Mouse (Mus musculus) intestine, postnatal 0 days (tissue): ENCODE measurements around the gene Glyr1. TPM values are rescaled to one million over a fixed set of nuclear protein-coding genes. Genes with fewer than 3 reads are reported as not detected.

ENCODE experiments used
- ATAC-seq: fragments of 200-750 bp; cut with Nextera tagmentation; 2 replicates; pipeline ENCODE4 v1.8.0; 2017; ENCODE audit warnings: mild to moderate bottlenecking, moderate TSS enrichment, moderate library complexity
- H3K27ac ChIP-seq: fragments of 300-500 bp; sonication (generic); 2 replicates; pipeline ENCODE4 v1.5.1; 2014; ENCODE audit warnings: mild to moderate bottlenecking, low read depth, low read length, moderate library complexity
- H3K27me3 ChIP-seq: fragments of 300-500 bp; sonication (generic); replicated peaks from 2 replicates; pipeline ENCODE4 v1.6.1; 2014; ENCODE audit warnings: low read length, mixed read lengths; ENCODE audit not compliant: control insufficient read depth, insufficient read depth
- H3K36me3 ChIP-seq: fragments of 300-500 bp; sonication (generic); 2 replicates; pipeline ENCODE4 v1.6.1; 2014; ENCODE audit warnings: mild to moderate bottlenecking, moderate library complexity; ENCODE audit not compliant: control insufficient read depth, insufficient read depth
- H3K4me1 ChIP-seq: fragments of 300-500 bp; sonication (generic); replicated peaks from 2 replicates; pipeline ENCODE4 v1.6.1; 2014; ENCODE audit warnings: antibody characterized with exemption, low read length, mixed read lengths; ENCODE audit not compliant: control insufficient read depth, insufficient read depth
- H3K4me2 ChIP-seq: fragments of 300-500 bp; sonication (generic); replicated peaks from 2 replicates; pipeline ENCODE4 v1.6.1; 2014; ENCODE audit warnings: low read depth, mild to moderate bottlenecking, moderate library complexity
- H3K4me3 ChIP-seq: fragments of 300-500 bp; sonication (generic); 2 replicates; pipeline ENCODE4 v1.5.1; 2014; ENCODE audit warnings: low read depth, low read length
- H3K9ac ChIP-seq: fragments of 300-500 bp; sonication (generic); 2 replicates; pipeline ENCODE4 v1.6.1; 2014; ENCODE audit warnings: mild to moderate bottlenecking, low read depth, low read length
- H3K9me3 ChIP-seq: fragments of 300-500 bp; sonication (generic); 2 replicates; pipeline ENCODE4 v1.6.1; 2016; ENCODE audit warnings: mixed run types; ENCODE audit not compliant: control insufficient read depth
- CTCF ChIP-seq: sonication (generic); IDR thresholded peaks from 2 replicates; pipeline ENCODE4 v1.5.1; 2016; ENCODE audit warnings: low read depth, mild to moderate bottlenecking, control low read depth, antibody characterized with exemption, moderate library complexity
- WGBS: fragments of 180-500 bp; shearing (Covaris S2); extraction: QIAGEN DNeasy Blood & Tissue Kit; methylation state at CpG from one replicate; pipeline ENCODE4 v1.1.7; 2014; 5-methylcytosine and 5-hydroxymethylcytosine counted together
- polyA plus RNA-seq: library from polyadenylated mRNA; unstranded; fragments of >200 nt; fragmentation: Nextera tagmentation; extraction: Ambion mirVana; gene quantifications from 2 replicates; pipeline ENCODE4 v1.2.1, GENCODE M21; 2015

Gene Glyr1
- polyA plus RNA-seq, 1 experiment from 2014 or later, result 65.3 TPM

- no peak overlapping the region for H3K27ac ChIP-seq
- H3K27me3 ChIP-seq, result no peaks in the 10 kb centered on the region
- no peak overlapping the region for H3K9ac ChIP-seq
- H3K36me3 ChIP-seq, result peaks cover 64% of the 10 kb centered on the region
- no peaks in the 10 kb centered on the region; the same call in 1 of the 2 replicates for H3K4me1 ChIP-seq
- H3K9me3 ChIP-seq, result no peaks in the 10 kb centered on the region
- no peak for TF ChIP-seq CTCF
- ATAC-seq, result no peak
- 79% methylated on average over 3 of the region's 3 CpGs for WGBS
- H3K4me3 ChIP-seq, result no peak overlapping the region
- H3K4me2 ChIP-seq, result no peak overlapping the region
Observed at GRCm38 (mm10) chr16:5045322-5045721, 4.3 kb downstream of the Glyr1 start.

GRCm38 (mm10) chr16:5036649-5037234, 12.9 kb downstream of the Glyr1 start:
- TF ChIP-seq CTCF, result no peak
- no peaks in the 10 kb centered on the region for H3K4me1 ChIP-seq
- H3K4me2 ChIP-seq, result no peak overlapping the region
- H3K27me3 ChIP-seq, result no peaks in the 10 kb centered on the region
- H3K36me3 ChIP-seq, result peaks cover 85% of the 10 kb centered on the region
- H3K4me3 ChIP-seq, result no peak overlapping the region
- no peak overlapping the region for H3K9ac ChIP-seq
- no peak overlapping the region for H3K27ac ChIP-seq
- WGBS, result 85% methylated on average over 5 of the region's 5 CpGs
- ATAC-seq, result no peak
- no peaks in the 10 kb centered on the region for H3K9me3 ChIP-seq

GRCm38 (mm10) chr16:5035591-5035990, 14.1 kb downstream of the Glyr1 start:
- H3K4me2 ChIP-seq, result no peak overlapping the region
- H3K36me3 ChIP-seq, result peaks cover 87% of the 10 kb centered on the region
- H3K9ac ChIP-seq, result no peak overlapping the region
- no peak overlapping the region for H3K4me3 ChIP-seq
- no peaks in the 10 kb centered on the region for H3K9me3 ChIP-seq
- no peaks in the 10 kb centered on the region for H3K4me1 ChIP-seq
- WGBS, result 96% methylated on average over 3 of the region's 3 CpGs
- ATAC-seq, result no peak
- H3K27me3 ChIP-seq, result no peaks in the 10 kb centered on the region
- H3K27ac ChIP-seq, result no peak overlapping the region; the same call in 1 of the 2 replicates
- no peak for TF ChIP-seq CTCF

GRCm38 (mm10) chr16:5029847-5030246, 19.8 kb downstream of the Glyr1 start:
- peak; percentile 87 for ATAC-seq
- no peak overlapping the region for H3K4me2 ChIP-seq
- no peak overlapping the region for H3K9ac ChIP-seq
- no peak for TF ChIP-seq CTCF
- H3K4me1 ChIP-seq, result no peaks in the 10 kb centered on the region
- H3K9me3 ChIP-seq, result no peaks in the 10 kb centered on the region
- H3K27ac ChIP-seq, result no peak overlapping the region
- peaks cover 95% of the 10 kb centered on the region for H3K36me3 ChIP-seq
- no peak overlapping the region for H3K4me3 ChIP-seq
- WGBS, result 25% methylated on average over 2 of the region's 2 CpGs
- no peaks in the 10 kb centered on the region for H3K27me3 ChIP-seq

- Histone ChIP-seq H3K4me2 (no peak overlapping the region), H3K4me3 (no peak overlapping the region), H3K27ac (no peak overlapping the region), H3K4me1 (no peaks in the 10 kb centered on the region), H3K9me3 (no peaks in the 10 kb centered on the region), H3K27me3 (no peaks in the 10 kb centered on the region), H3K36me3 (peaks cover 94% of the 10 kb centered on the region), H3K9ac (no peak overlapping the region)
- TF ChIP-seq CTCF, result no peak
- ATAC-seq, result no peak
- 94% methylated on average over 3 of the region's 3 CpGs for WGBS
Observed at GRCm38 (mm10) chr16:5024021-5024420, 25.6 kb downstream of the Glyr1 start.

- WGBS, result 85% methylated on average over 4 of the region's 4 CpGs
- no peaks in the 10 kb centered on the region for H3K9me3 ChIP-seq
- TF ChIP-seq CTCF, result no peak
- H3K36me3 ChIP-seq, result peaks cover 65% of the 10 kb centered on the region
- no peak for ATAC-seq
- H3K27ac ChIP-seq, result 0 out of 2 replicates have a peak overlapping the region, but pooled peaks have one; percentile 23
- no peak overlapping the region for H3K4me3 ChIP-seq
- no peak overlapping the region for H3K9ac ChIP-seq
- no peak overlapping the region for H3K4me2 ChIP-seq
- no peaks in the 10 kb centered on the region for H3K4me1 ChIP-seq
- no peaks in the 10 kb centered on the region for H3K27me3 ChIP-seq
Observed at GRCm38 (mm10) chr16:5014578-5014977, 35.1 kb downstream of the Glyr1 start.
